Mouse (Mus musculus) embryonic facial prominence, embryonic 10.5 days (tissue): ENCODE measurements around the gene Gspt1. TPM values are rescaled to one million over a fixed set of nuclear protein-coding genes. Genes with fewer than 3 reads are reported as not detected.
A peak's percentile ranks its signal among the peaks of the same experiment; 100 is the strongest.

ENCODE experiments used
- microRNA counts: library from miRNA; unstranded; fragments of <30 nt; microRNA quantifications from one replicate; lab custom pipeline; 2017
- microRNA-seq: library from miRNA; unstranded; fragments of <30 nt; microRNA quantifications from one replicate; pipeline ENCODE4, GENCODE M21; 2017
- polyA plus RNA-seq: library from polyadenylated mRNA; unstranded; fragments of >200 nt; fragmentation: Nextera tagmentation; extraction: Ambion mirVana; gene quantifications from 2 replicates; pipeline ENCODE4 v1.2.1, GENCODE M21; 2016

Gene Gspt1
- polyA plus RNA-seq, 1 experiment from 2014 or later = 93.2 TPM

MicroRNA genes within 50 kb of the gene (microRNA counts, 519-probe panel; counts per million panel counts)
- 188 counts per million, percentile 57 among the panel's probes with 10 or more counts for microRNA mmu-miR-1945 (lab: Ali Mortazavi, UCI)

Small RNA genes within 50 kb of the gene (microRNA-seq; reads per million reads assigned to microRNA genes)
- gene Mir1945 = 8.8 reads per million, percentile 20 among the genes with 10 or more reads in this experiment

Other genes with a start within 250 kb of the Gspt1 start
- 56.5 and 59.5 TPM in 2 replicates for gene Snn, start 193.4 kb downstream of the Gspt1 start, polyA plus RNA-seq
- 97.3 and 115 TPM in 2 replicates for gene Litaf, start 188.2 kb downstream of the Gspt1 start, polyA plus RNA-seq
- 27.9 and 28.7 TPM in 2 replicates for gene Txndc11, start 119.7 kb downstream of the Gspt1 start, polyA plus RNA-seq
- gene Zc3h7a, start 77.9 kb downstream of the Gspt1 start, polyA plus RNA-seq = 83.7 and 88.5 TPM in 2 replicates
- 290 and 300 TPM in 2 replicates for gene Rsl1d1, start 51.0 kb downstream of the Gspt1 start, polyA plus RNA-seq
- not detected in 2 replicates for gene Tnfrsf17, start 59.5 kb upstream of the Gspt1 start, polyA plus RNA-seq
- 10.7 and 12.1 TPM in 2 replicates for gene Snx29, start 68.6 kb upstream of the Gspt1 start, polyA plus RNA-seq